Mouse (Mus musculus): ENCODE results near the gene Mta1.

GRCm38 (mm10) chr12:113051628-113052403 lies 46.3 kb upstream of the Mta1 start:
- TF ChIP-seq GATA1 (IDR thresholded peaks at IDR 0.05; ENCODE audit: borderline replicate concordance, low read length), result no peak
- TF ChIP-seq FLI1 (IDR thresholded peaks at IDR 0.05; ENCODE audit: low read length), result no peak

Data from megakaryocyte, embryonic 14.5 days (primary cell).